Comparison of ENCODE assay signal across 8 mouse cellular contexts in genomic region chr7:30613529-30614112, GRCm38 (mm10). TPM values are rescaled to one million over a fixed set of nuclear protein-coding genes. Genes with fewer than 3 reads are reported as not detected.
DNase-seq lines count a peak whose midpoint lies in the region; ATAC-seq and TF ChIP-seq lines count a peak whose summit lies in the region.
"Had no signal": no experiment of that assay in that cellular context is flagged by ENCODE, and none has a peak within 500 bp of the region (broad histone marks: within the 10 kb centered on the region; RNA-seq: fewer than 3 reads in every experiment).

No protein-coding gene starts in this region.

- H3K4me1 ChIP-seq in kidney, adult 2 months (ENCODE audit: control insufficient read depth, insufficient read depth, low read length): no peaks in the 10 kb centered on the region; the same call in 1 of the 2 replicates
- peaks cover 15% of the 10 kb centered on the region for H3K4me1 ChIP-seq in liver, embryonic 15.5 days (replicated peaks)

- WGBS in kidney, adult 2 months: 20% methylated on average over 14 of the region's 14 CpGs
- 17% methylated on average over 14 of the region's 14 CpGs for WGBS in liver, embryonic 15.5 days (ENCODE audit: insufficient replicate concordance)

- no peak overlapping the region for H3K27ac ChIP-seq in kidney, adult 2 months (ENCODE audit: insufficient read depth, low read depth, low read length)
- H3K27ac ChIP-seq in liver, embryonic 15.5 days (replicated peaks): no peak overlapping the region

- ATAC-seq in erythroid progenitor cell, adult 5-6 weeks (replicated peaks; ENCODE audit: low FRiP score, poor library complexity, severe bottlenecking): peak; percentile 79
- 0 out of 2 replicates have a peak, but pooled peaks have one; percentile 41 for ATAC-seq in liver, embryonic 15.5 days (ENCODE audit: insufficient read depth)

- no peak overlapping the region for H3K4me3 ChIP-seq in kidney, adult 2 months (ENCODE audit: insufficient read depth, low read depth, low read length)
- H3K4me3 ChIP-seq in liver, embryonic 15.5 days (replicated peaks): no peak overlapping the region

- H3K36me3 ChIP-seq in kidney, adult 2 months (ENCODE audit: control insufficient read depth, insufficient read depth, low read length): no peaks in the 10 kb centered on the region; the same call in 1 of the 2 replicates
- H3K36me3 ChIP-seq in liver, embryonic 15.5 days (replicated peaks): peaks cover 33% of the 10 kb centered on the region

- TF ChIP-seq POLR2A in kidney, adult 2 months (IDR thresholded peaks at IDR 0.05; ENCODE audit: low read depth, low read length): no peak

- H3K9ac ChIP-seq in liver, embryonic 15.5 days: no peak overlapping the region

- peak; percentile 64 for DNase-seq in right cerebral cortex, postnatal 4 days
- DNase-seq in right cerebral cortex, adult 18-20 months: no peak
- peak; percentile 60 to 77 for DNase-seq in adrenal gland, postnatal 36 days
- DNase-seq in kidney, adult 2 months: peak; percentile 73
- peak; percentile 81 for DNase-seq in retina, embryonic 14.5 days (ENCODE audit: low spot score)

- no peaks in the 10 kb centered on the region for H3K27me3 ChIP-seq in kidney, adult 2 months (replicated peaks; ENCODE audit: control insufficient read depth, insufficient read depth, low read length)
- no peaks in the 10 kb centered on the region; the same call in 1 of the 2 replicates for H3K27me3 ChIP-seq in liver, embryonic 15.5 days

- H3K4me2 ChIP-seq in liver, embryonic 15.5 days: no peak overlapping the region

- TF ChIP-seq CTCF in kidney, adult 2 months (conservative IDR thresholded peaks at IDR 0.05; ENCODE audit: insufficient read depth, insufficient read length, low read depth, low read length): peak; percentile 62

- H3K9me3 ChIP-seq in liver, embryonic 15.5 days (replicated peaks): no peaks in the 10 kb centered on the region

RNA-seq across cellular contexts. Expression of gene Upk1a, which starts 1.0 kb away (rescaled TPM):
- total RNA-seq in adrenal gland, postnatal 36 days (2021): under 1 TPM in 1 of 2 experiments, not detected in 1; 0.43 TPM
- not detected in 2 replicates for total RNA-seq in erythroid progenitor cell, adult 5-6 weeks (2015; ENCODE audit: low replicate concordance)
- total RNA-seq in erythroid progenitor cell, adult 5-6 weeks (2017; ENCODE audit: low replicate concordance): 2.7 TPM in 1 of 2 replicates, not detected in the other
- polyA plus RNA-seq in kidney, adult 2 months (2012; rRNA removed): 23.6 and 34.5 TPM in 2 replicates
- 0.06 TPM in 1 of 2 replicates, not detected in the other for polyA plus RNA-seq in liver, embryonic 15.5 days (2015; fragmentation: Nextera tagmentation; extraction: Ambion mirVana)

RNA-seq across cellular contexts. Expression of gene Cox6b1, which starts 12.3 kb away (rescaled TPM):
- total RNA-seq in adrenal gland, postnatal 36 days (2021): 1,000 to 10,000 TPM; 1,179 to 1,185 TPM
- total RNA-seq in erythroid progenitor cell, adult 5-6 weeks (2015; ENCODE audit: low replicate concordance): 152 and 165 TPM in 2 replicates
- total RNA-seq in erythroid progenitor cell, adult 5-6 weeks (2017; ENCODE audit: low replicate concordance): 128 and 263 TPM in 2 replicates
- polyA plus RNA-seq in kidney, adult 2 months (2012; rRNA removed): 1,228 and 1,575 TPM in 2 replicates
- polyA plus RNA-seq in liver, embryonic 15.5 days (2015; fragmentation: Nextera tagmentation; extraction: Ambion mirVana): 514 and 565 TPM in 2 replicates

RNA-seq across cellular contexts. Expression of gene Zbtb32, which starts 14.9 kb away (rescaled TPM):
- total RNA-seq in adrenal gland, postnatal 36 days (2021): under 1 TPM in 1 of 2 experiments, not detected in 1; 0.72 TPM
- total RNA-seq in erythroid progenitor cell, adult 5-6 weeks (2015; ENCODE audit: low replicate concordance): not detected in 2 replicates
- 0.39 TPM in 1 of 2 replicates, not detected in the other for total RNA-seq in erythroid progenitor cell, adult 5-6 weeks (2017; ENCODE audit: low replicate concordance)
- 1.3 and 1.4 TPM in 2 replicates for polyA plus RNA-seq in kidney, adult 2 months (2012; rRNA removed)
- 0.17 and 0.22 TPM in 2 replicates for polyA plus RNA-seq in liver, embryonic 15.5 days (2015; fragmentation: Nextera tagmentation; extraction: Ambion mirVana)
- total RNA-seq: gastrocnemius, postnatal 4 days had no signal

RNA-seq across cellular contexts. Expression of gene Etv2, which starts 22.0 kb away (rescaled TPM):
- not detected for total RNA-seq in adrenal gland, postnatal 36 days (2021)
- total RNA-seq in erythroid progenitor cell, adult 5-6 weeks (2015; ENCODE audit: low replicate concordance): not detected in 2 replicates
- not detected in 2 replicates for total RNA-seq in erythroid progenitor cell, adult 5-6 weeks (2017; ENCODE audit: low replicate concordance)
- not detected in 2 replicates for polyA plus RNA-seq in kidney, adult 2 months (2012; rRNA removed)
- not detected in 2 replicates for polyA plus RNA-seq in liver, embryonic 15.5 days (2015; fragmentation: Nextera tagmentation; extraction: Ambion mirVana)
- total RNA-seq: gastrocnemius, postnatal 4 days had no signal

RNA-seq across cellular contexts. Expression of gene Kmt2b, which starts 25.1 kb away (rescaled TPM):
- 10 to 100 TPM; 38.5 to 44.5 TPM for total RNA-seq in adrenal gland, postnatal 36 days (2021)
- total RNA-seq in erythroid progenitor cell, adult 5-6 weeks (2015; ENCODE audit: low replicate concordance): 155 and 163 TPM in 2 replicates
- 47.9 and 48.0 TPM in 2 replicates for total RNA-seq in erythroid progenitor cell, adult 5-6 weeks (2017; ENCODE audit: low replicate concordance)
- 26.7 and 31.6 TPM in 2 replicates for polyA plus RNA-seq in kidney, adult 2 months (2012; rRNA removed)
- 2.4 and 2.9 TPM in 2 replicates for polyA plus RNA-seq in liver, embryonic 15.5 days (2015; fragmentation: Nextera tagmentation; extraction: Ambion mirVana)

Comparison
In these comparisons a context has a peak if more than half of its experiments do, and no peak if none do; other contexts are left out.
1. RNA of gene Cox6b1, which starts 12.3 kb away (total RNA-seq): 1,179 to 1,185 TPM in adrenal gland, postnatal 36 days; 128 to 263 TPM in erythroid progenitor cell, adult 5-6 weeks; every median in the first group is over 4 times any median in the second.